Mouse (Mus musculus) frontal cortex, postnatal 14 days (tissue): Measurements from ENCODE around the gene Fndc5.

ENCODE experiments used
- DNase-seq, 2 experiments: peaks; one replicate each; pipeline ENCODE4 v3.0.0; 2022; ENCODE audit warnings: low spot score in 2 of 2

Fndc5 gene

DNA sequence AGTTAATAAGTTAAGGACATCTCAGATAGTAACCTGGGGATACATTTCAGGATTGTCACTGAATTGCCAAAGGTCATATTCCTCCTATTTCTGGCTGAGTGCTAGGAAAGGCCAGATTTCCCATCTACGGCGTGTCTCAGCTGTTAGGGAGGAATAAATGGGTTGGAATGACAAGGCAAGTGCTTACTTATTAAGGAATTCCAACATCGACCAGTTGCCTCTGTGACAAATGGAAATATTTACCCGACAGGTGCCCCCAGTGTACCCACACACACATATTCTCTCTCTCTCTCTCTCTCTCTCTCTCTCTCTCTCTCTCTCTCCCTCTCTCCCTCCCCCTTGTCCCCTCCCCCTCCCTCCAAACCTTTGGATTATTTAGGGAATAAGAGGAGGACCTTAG is 9.1 kb downstream of the Fndc5 start:
- no peak for DNase-seq

DNA sequence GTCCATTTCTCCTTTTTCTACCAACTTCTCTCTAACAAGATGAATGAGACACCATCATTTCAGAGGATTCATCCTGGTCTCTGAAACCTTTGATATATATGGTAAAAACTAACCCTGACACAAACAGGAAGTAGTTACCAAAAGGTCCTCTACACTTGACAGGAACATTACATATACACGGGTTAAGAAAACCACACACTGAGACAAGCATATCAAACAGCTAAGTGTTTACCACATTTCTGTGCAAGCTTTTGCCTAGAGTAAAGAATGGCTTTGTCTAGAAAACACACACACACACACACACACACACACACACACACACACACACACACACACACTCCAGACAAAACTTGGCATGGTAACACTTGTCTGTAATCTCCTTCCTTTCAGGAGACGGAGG is 9.6 kb downstream of the Fndc5 start:
- no peak for DNase-seq

DNA sequence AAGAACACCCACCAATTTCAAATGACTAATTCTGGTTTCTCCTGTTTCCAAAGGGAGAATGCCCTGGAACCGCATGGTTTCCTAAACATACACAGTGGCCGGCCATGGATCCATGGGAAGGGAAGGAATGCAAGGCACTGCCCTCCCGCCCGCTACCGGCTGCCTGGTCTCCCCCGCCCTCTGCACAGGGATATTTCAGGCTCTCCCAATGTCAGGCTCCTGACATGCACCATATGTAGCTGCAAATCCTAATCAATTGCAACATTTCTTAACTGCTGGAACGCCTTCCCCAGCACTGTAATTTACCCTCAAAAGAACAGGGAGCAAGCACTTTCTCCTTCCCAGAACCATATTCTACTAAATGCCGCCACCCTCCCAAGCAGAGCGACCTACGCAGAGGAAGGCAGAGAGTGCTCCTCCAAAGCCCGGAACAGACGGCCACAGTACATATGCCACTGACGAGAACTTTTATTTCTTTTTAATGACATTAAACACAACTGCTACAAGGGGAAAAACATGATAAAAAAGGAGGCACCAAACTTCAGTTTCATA is 10.8 kb downstream of the Fndc5 start:
- DNase-seq: no peak

- DNase-seq: no peak
Measured at GRCm38 (mm10) chr4:129149321-129149720, 12.5 kb downstream of the Fndc5 start.

- no peak for DNase-seq
Measured at GRCm38 (mm10) chr4:129151276-129151811, 14.5 kb downstream of the Fndc5 start.

- no peak for DNase-seq
Measured at GRCm38 (mm10) chr4:129157541-129157940, 20.7 kb downstream of the Fndc5 start.

- no peak for DNase-seq
Measured at GRCm38 (mm10) chr4:129158549-129158948, 21.8 kb downstream of the Fndc5 start.

GRCm38 (mm10) chr4:129161076-129161475 is 24.3 kb downstream of the Fndc5 start:
- no peak for DNase-seq

- DNase-seq: no peak
Measured at GRCm38 (mm10) chr4:129161581-129162255, 24.9 kb downstream of the Fndc5 start.

- DNase-seq: no peak
Measured at GRCm38 (mm10) chr4:129172529-129172928, 35.7 kb downstream of the Fndc5 start.

DNA sequence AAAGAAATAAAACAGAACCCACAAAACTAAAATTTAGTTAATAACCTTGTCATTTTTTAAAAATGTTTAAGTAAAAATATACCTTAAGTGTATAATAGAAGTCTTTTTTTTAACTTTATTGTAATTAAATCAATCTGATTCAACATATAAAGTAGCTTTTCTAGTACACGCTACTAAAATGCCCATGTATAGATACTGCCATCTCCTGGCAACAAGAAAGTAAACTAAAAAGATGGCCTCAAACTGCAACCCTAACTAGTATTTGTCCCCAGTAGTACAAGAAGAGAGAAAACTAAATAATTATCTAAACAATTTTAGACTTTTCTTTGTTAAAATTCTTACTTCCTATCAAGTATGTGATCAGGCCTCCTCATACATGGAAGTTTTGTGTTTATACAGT is 42.8 kb downstream of the Fndc5 start:
- no peak for DNase-seq

DNA sequence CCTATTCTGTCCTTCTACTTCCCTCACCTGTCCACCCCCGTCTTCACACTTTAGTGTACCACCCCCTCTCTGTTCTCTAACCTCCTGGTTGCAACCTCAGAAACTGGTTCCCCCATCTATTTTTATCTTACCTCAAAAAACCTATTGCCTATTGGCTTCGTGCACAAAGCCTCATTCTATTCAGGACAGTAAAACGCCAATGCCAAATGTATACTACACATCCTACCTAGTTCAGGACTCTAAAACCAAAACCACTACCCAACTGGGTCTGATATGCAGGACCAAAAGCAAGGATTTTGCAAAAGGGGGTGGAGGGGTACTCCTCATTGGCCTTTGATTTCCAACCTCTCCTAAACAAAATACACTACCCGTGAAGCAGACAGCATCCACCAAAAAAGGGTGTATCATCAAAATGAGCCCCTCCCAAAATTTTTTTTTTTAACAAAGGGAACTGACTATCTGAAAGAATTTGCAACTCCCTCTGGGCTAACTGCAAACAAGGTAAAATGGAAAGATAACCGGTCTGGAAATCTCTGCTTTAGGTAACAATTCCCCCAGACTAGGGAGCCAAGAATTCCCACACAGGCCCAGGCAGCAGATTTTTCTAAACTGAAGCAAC is 51.4 kb downstream of the Fndc5 start:
- DNase-seq: no peak

GRCm38 (mm10) chr4:129188803-129189541 is 52.2 kb downstream of the Fndc5 start:
- peak; percentile 49 to 54 for DNase-seq

DNA sequence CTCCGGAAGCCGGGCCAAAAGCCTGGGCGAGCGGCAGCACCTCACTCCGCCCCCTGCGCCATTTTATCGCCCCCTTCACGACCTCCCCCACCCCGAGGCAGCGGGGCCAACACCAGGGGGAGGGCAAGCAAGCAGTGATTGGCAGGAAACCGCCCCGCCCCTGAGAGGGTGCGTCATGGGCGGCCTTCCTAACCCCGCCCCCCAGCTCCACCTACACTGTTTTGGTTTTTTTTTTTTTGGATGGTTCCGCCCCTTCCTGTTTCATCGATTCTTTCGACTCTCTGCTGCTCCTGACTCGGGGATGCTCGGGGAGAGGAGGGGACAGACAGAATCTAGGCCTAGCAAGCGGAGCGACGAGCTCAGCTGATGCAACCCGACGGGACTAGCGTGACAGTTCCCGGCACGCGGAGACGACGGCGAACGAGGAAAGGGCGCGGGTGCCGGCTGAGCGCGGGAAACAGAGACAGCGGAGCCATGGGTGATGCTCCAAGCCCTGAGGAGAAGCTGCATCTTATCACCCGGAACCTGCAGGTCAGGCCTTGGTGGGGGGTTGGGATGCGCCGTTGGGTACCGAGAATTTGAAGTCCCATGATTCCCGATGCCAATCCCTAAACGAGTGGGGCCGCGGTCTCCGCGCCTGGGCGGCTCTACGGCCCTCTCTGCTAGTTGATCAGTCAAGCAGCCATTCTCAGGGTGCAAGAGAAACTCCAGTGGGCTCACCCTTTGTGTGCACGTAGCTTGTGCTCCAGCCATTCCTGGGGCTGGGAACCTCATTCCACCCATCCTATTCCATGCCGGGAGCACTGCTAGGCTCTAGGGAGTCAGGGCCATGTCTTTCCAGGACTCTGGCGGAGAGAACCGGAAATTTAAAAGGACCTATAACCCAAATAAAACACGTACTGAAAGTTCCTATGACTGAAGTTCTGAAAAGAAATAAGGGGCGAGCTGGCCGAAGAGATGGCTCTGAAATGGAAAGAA is 53.0 kb downstream of the Fndc5 start, which contains the start of the genes S100pbp and Yars:
S100pbp (minus strand) TSS at position 186 of the 978 bp plus-strand sequence.
Yars (plus strand) TSS at position 219 of the 978 bp plus-strand sequence.
- peak; percentile 93 for DNase-seq

DNA sequence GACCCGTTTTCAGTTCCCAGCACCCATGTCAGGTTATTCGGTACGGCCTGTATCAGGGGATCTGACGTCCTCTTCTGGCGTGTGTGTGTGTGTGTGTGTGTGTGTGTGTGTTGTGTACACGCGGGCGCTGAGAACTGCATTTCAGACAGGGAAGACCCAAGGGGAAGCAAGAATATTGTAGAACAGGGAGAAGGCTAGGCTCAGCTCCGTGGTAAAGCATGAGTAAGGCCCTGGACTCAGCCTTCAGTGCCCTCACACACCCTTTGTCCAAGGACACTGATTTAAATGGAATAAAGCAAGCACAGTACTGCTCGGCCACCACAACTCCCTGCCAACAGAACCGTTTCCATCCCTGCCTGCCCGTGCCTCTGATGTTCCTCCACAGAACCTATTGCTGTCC is 53.7 kb downstream of the Fndc5 start:
- no peak for DNase-seq

GRCm38 (mm10) chr4:129191691-129192090 is 54.9 kb downstream of the Fndc5 start:
- no peak for DNase-seq
